Mouse (Mus musculus) bone marrow, adult 2 months (tissue): ENCODE results near the gene Mrrf.
"Not testable (repeated sequence)": the region's sequence is repeated elsewhere in the genome, so short reads cannot be mapped to it uniquely, and the experiment has no call there.

Experiments used
- CTCF ChIP-seq: fragments of 200-500 bp; IDR thresholded peaks from 2 replicates; pipeline ENCODE4 v1.5.1; 2011; ENCODE audit warnings: low read length, control low read depth; ENCODE audit not compliant: control insufficient read depth, insufficient read depth
- POLR2A ChIP-seq: fragments of 200-500 bp; IDR thresholded peaks from 2 replicates; pipeline ENCODE4 v1.6.1; 2011; ENCODE audit warnings: low read depth, mild to moderate bottlenecking, control low read depth, low read length, borderline replicate concordance; ENCODE audit not compliant: control insufficient read depth

DNA sequence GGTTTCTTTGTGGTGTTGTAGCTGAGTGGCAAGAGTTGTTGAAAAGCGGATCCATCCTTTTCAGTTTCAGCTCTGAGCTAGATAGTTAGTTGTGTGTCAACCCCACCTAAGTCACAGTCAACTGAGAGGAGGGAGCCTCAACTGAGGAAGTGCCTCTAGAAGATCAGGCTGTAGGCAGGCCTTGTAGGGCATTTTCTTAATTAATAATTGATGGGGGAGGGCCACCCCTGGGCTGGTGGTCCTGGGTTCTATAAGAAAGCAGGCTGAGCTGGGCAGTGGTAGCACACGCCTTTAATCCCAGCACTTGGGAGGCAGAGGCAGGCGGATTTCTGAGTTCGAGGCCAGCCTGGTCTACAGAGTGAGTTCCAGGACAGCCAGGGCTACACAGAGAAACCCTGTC is 16.2 kb downstream of the Mrrf start:
- TF ChIP-seq POLR2A, CTCF: not testable (repeated sequence)
